Mouse (Mus musculus) midbrain, embryonic 13.5 days (tissue): ENCODE data around the gene Actl9. TPM values are rescaled to one million over a fixed set of nuclear protein-coding genes. Genes with fewer than 3 reads are reported as not detected.

Source experiments
- ATAC-seq: fragments of 200-750 bp; cut with Nextera tagmentation; 2 replicates; pipeline ENCODE4 v1.8.0; 2017; ENCODE audit warnings: mild to moderate bottlenecking, moderate TSS enrichment, moderate library complexity
- H3K27ac ChIP-seq: fragments of 300-500 bp; sonication (generic); 2 replicates; pipeline ENCODE4 v1.5.1; 2015; ENCODE audit warnings: inconsistent platforms, mild to moderate bottlenecking, moderate library complexity
- H3K27me3 ChIP-seq: fragments of 300-500 bp; sonication (generic); 2 replicates; pipeline ENCODE4 v1.6.1; 2015; ENCODE audit warnings: mild to moderate bottlenecking, inconsistent platforms
- H3K36me3 ChIP-seq: fragments of 300-500 bp; sonication (generic); 2 replicates; pipeline ENCODE4 v1.6.1; 2015; ENCODE audit warnings: mild to moderate bottlenecking, inconsistent platforms
- H3K4me1 ChIP-seq: fragments of 300-500 bp; sonication (generic); replicated peaks from 2 replicates; pipeline ENCODE4 v1.6.1; 2015; ENCODE audit warnings: inconsistent platforms
- H3K4me2 ChIP-seq: fragments of 300-500 bp; sonication (generic); replicated peaks from 2 replicates; pipeline ENCODE4 v1.6.1; 2015; ENCODE audit warnings: moderate library complexity, mild to moderate bottlenecking, inconsistent platforms
- H3K4me3 ChIP-seq: fragments of 300-500 bp; sonication (generic); replicated peaks from 2 replicates; pipeline ENCODE4 v1.5.1; 2015; ENCODE audit warnings: mild to moderate bottlenecking, inconsistent platforms
- H3K9ac ChIP-seq: fragments of 300-500 bp; sonication (generic); replicated peaks from 2 replicates; pipeline ENCODE4 v1.6.1; 2015; ENCODE audit warnings: mild to moderate bottlenecking, inconsistent platforms
- H3K9me3 ChIP-seq: fragments of 300-500 bp; sonication (generic); 2 replicates; pipeline ENCODE4 v1.6.1; 2016; ENCODE audit warnings: mild to moderate bottlenecking, inconsistent platforms
- WGBS: fragments of 180-500 bp; shearing (Covaris S2); methylation state at CpG from one replicate; pipeline ENCODE4 v1.1.7; 2015; 5-methylcytosine and 5-hydroxymethylcytosine counted together
- polyA plus RNA-seq: library from polyadenylated mRNA; unstranded; fragments of >200 nt; fragmentation: Nextera tagmentation; extraction: Ambion mirVana; gene quantifications from 2 replicates; pipeline ENCODE4 v1.2.1, GENCODE M21; 2015

The Actl9 gene
- polyA plus RNA-seq, result not detected in 2 replicates

- Histone ChIP-seq H3K27ac (no peak within 1 kb of the TSS), H3K27me3 (no peaks in the 10 kb centered on the region), H3K36me3 (no peaks in the 10 kb centered on the region), H3K9me3 (no peaks in the 10 kb centered on the region), H3K4me3 (no peak within 1 kb of the TSS), H3K9ac (no peak within 1 kb of the TSS), H3K4me2 (no peak within 1 kb of the TSS), H3K4me1 (no peaks in the 10 kb centered on the region)
- 92% methylated on average over 3 of the region's 3 CpGs for WGBS
- no peak for ATAC-seq
Observed at GRCm38 (mm10) chr17:33432019-33432946, at the start of gene Actl9. Actl9 (plus strand) TSS chr17:33432896.

- no peak overlapping the region for H3K4me3 ChIP-seq
- H3K27ac ChIP-seq, result no peak overlapping the region
- H3K9ac ChIP-seq, result no peak overlapping the region
- peaks cover 47% of the 10 kb centered on the region for H3K36me3 ChIP-seq
- no peak overlapping the region for H3K4me2 ChIP-seq
- no peaks in the 10 kb centered on the region for H3K4me1 ChIP-seq
- H3K27me3 ChIP-seq, result no peaks in the 10 kb centered on the region
- H3K9me3 ChIP-seq, result no peaks in the 10 kb centered on the region
- ATAC-seq, result no peak
Observed at GRCm38 (mm10) chr17:33385705-33386104, 47.0 kb upstream of the Actl9 start.

- no peak overlapping the region for H3K4me3 ChIP-seq
- H3K27me3 ChIP-seq, result no peaks in the 10 kb centered on the region
- H3K9me3 ChIP-seq, result no peaks in the 10 kb centered on the region
- H3K4me2 ChIP-seq, result no peak overlapping the region
- no peak overlapping the region for H3K27ac ChIP-seq
- no peak overlapping the region for H3K9ac ChIP-seq
- peaks cover 14% of the 10 kb centered on the region for H3K4me1 ChIP-seq
- 95% methylated on average over 5 of the region's 5 CpGs for WGBS
- ATAC-seq, result no peak
- H3K36me3 ChIP-seq, result peaks cover 4% of the 10 kb centered on the region; the same call in 1 of the 2 replicates
Observed at GRCm38 (mm10) chr17:33392271-33392670, 40.4 kb upstream of the Actl9 start.

- no peaks in the 10 kb centered on the region for H3K9me3 ChIP-seq
- WGBS, result under 1% methylated on average over 44 of the region's 44 CpGs
- peak within 1 kb of the TSS; percentile 80 for H3K9ac ChIP-seq
- no peaks in the 10 kb centered on the region for H3K27me3 ChIP-seq
- peaks cover 4% of the 10 kb centered on the region; the same call in 1 of the 2 replicates for H3K36me3 ChIP-seq
- H3K4me2 ChIP-seq, result peak within 1 kb of the TSS; percentile 75
- H3K27ac ChIP-seq, result peak within 1 kb of the TSS; percentile 71
- ATAC-seq, result peak; percentile 99
- H3K4me1 ChIP-seq, result peaks cover 14% of the 10 kb centered on the region
- peak within 1 kb of the TSS; percentile 91 for H3K4me3 ChIP-seq
Observed at GRCm38 (mm10) chr17:33394182-33395034, 38.3 kb upstream of the Actl9 start, which contains the start of gene Zfp101. Zfp101 (minus strand) TSS chr17:33394641.

GRCm38 (mm10) chr17:33439148-33439547 is 6.5 kb downstream of the Actl9 start:
- Histone ChIP-seq H3K4me1 (no peaks in the 10 kb centered on the region), H3K4me3 (no peak overlapping the region), H3K4me2 (no peak overlapping the region), H3K9ac (no peak overlapping the region), H3K9me3 (no peaks in the 10 kb centered on the region), H3K27ac (no peak overlapping the region), H3K27me3 (no peaks in the 10 kb centered on the region), H3K36me3 (no peaks in the 10 kb centered on the region)
- peak; percentile 34; the same call in 1 of the 2 replicates for ATAC-seq
- WGBS, result 72% methylated on average over 1 of the region's 1 CpGs

- WGBS, result 77% methylated on average over 5 of the region's 5 CpGs
- no peak overlapping the region for H3K27ac ChIP-seq
Observed at GRCm38 (mm10) chr17:33439922-33440321, 7.2 kb downstream of the Actl9 start.

GRCm38 (mm10) chr17:33441159-33441558 is 8.5 kb downstream of the Actl9 start:
- Histone ChIP-seq H3K9me3 (no peaks in the 10 kb centered on the region), H3K27ac (no peak overlapping the region), H3K9ac (no peak overlapping the region), H3K4me3 (no peak overlapping the region), H3K27me3 (no peaks in the 10 kb centered on the region), H3K36me3 (no peaks in the 10 kb centered on the region), H3K4me2 (no peak overlapping the region), H3K4me1 (no peaks in the 10 kb centered on the region)
- ATAC-seq, result no peak

More at GRCm38 (mm10) chr17:33439922-33440321, 7.2 kb downstream of the Actl9 start:
- Histone ChIP-seq H3K4me1 (no peaks in the 10 kb centered on the region), H3K4me3 (no peak overlapping the region), H3K36me3 (no peaks in the 10 kb centered on the region), H3K9ac (no peak overlapping the region), H3K4me2 (no peak overlapping the region), H3K27me3 (no peaks in the 10 kb centered on the region), H3K9me3 (no peaks in the 10 kb centered on the region)
- no peak for ATAC-seq

GRCm38 (mm10) chr17:33456631-33457030 is 23.9 kb downstream of the Actl9 start:
- 86% methylated on average over 2 of the region's 2 CpGs for WGBS
- Histone ChIP-seq H3K27me3 (no peaks in the 10 kb centered on the region), H3K9ac (no peak overlapping the region), H3K4me1 (no peaks in the 10 kb centered on the region), H3K4me3 (no peak overlapping the region), H3K36me3 (no peaks in the 10 kb centered on the region), H3K27ac (no peak overlapping the region), H3K4me2 (no peak overlapping the region), H3K9me3 (no peaks in the 10 kb centered on the region)
- no peak for ATAC-seq

GRCm38 (mm10) chr17:33471206-33471605 is 38.5 kb downstream of the Actl9 start:
- Histone ChIP-seq H3K27me3 (no peaks in the 10 kb centered on the region), H3K9ac (no peak overlapping the region), H3K36me3 (no peaks in the 10 kb centered on the region), H3K4me2 (no peak overlapping the region), H3K9me3 (no peaks in the 10 kb centered on the region), H3K4me3 (no peak overlapping the region), H3K4me1 (no peaks in the 10 kb centered on the region), H3K27ac (no peak overlapping the region)
- 75% methylated on average over 6 of the region's 6 CpGs for WGBS
- no peak for ATAC-seq

Other genes with a start within 250 kb of the Actl9 start
- gene Olfr239, start 241.6 kb upstream of the Actl9 start, polyA plus RNA-seq, result not detected in 2 replicates
- gene Olfr1564, start 211.2 kb upstream of the Actl9 start, polyA plus RNA-seq, result not detected in 2 replicates
- gene Zfp955a, start 177.8 kb upstream of the Actl9 start, polyA plus RNA-seq, result 25.0 and 26.4 TPM in 2 replicates
- gene Olfr63, start 168.2 kb upstream of the Actl9 start, polyA plus RNA-seq, result 0.04 TPM in 1 of 2 replicates, not detected in the other
- gene Zfp955b, start 143.4 kb upstream of the Actl9 start, polyA plus RNA-seq, result 17.6 and 19.6 TPM in 2 replicates
- gene Zfp81, start 74.0 kb upstream of the Actl9 start, polyA plus RNA-seq, result 15.6 and 16.9 TPM in 2 replicates
- 19.5 and 20.5 TPM in 2 replicates for gene Zfp101, start 38.3 kb upstream of the Actl9 start, polyA plus RNA-seq
- 45.6 and 47.9 TPM in 2 replicates for gene Adamts10, start 91.3 kb downstream of the Actl9 start, polyA plus RNA-seq
- 1.4 and 2.4 TPM in 2 replicates for gene Myo1f, start 122.8 kb downstream of the Actl9 start, polyA plus RNA-seq
- gene Zfp414, start 196.2 kb downstream of the Actl9 start, polyA plus RNA-seq, result 68.0 and 69.0 TPM in 2 replicates
- 0.81 and 0.93 TPM in 2 replicates for gene Pram1, start 205.2 kb downstream of the Actl9 start, polyA plus RNA-seq